Mouse (Mus musculus): ENCODE data around the gene Ibtk.

The Ibtk gene

DNA sequence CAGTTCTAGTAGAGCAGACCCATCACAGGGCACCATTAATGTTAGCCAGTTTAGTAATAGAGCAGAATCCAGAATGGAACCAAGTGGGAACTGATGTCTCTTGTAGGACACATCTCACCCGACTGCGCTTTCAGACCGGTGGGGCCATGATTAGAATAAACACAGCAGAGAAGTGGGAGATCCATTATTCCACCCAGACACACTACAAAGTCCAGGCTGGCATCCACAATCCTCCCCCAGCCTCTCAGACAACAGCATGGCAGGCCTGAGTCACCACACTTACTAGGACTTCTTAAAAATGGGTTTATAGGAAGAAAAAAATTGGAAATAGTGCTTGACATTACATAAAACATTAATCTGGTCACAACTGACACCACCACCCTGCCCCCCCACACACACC is 53.5 kb downstream of the Ibtk start:
- no peak for DNase-seq

DNA sequence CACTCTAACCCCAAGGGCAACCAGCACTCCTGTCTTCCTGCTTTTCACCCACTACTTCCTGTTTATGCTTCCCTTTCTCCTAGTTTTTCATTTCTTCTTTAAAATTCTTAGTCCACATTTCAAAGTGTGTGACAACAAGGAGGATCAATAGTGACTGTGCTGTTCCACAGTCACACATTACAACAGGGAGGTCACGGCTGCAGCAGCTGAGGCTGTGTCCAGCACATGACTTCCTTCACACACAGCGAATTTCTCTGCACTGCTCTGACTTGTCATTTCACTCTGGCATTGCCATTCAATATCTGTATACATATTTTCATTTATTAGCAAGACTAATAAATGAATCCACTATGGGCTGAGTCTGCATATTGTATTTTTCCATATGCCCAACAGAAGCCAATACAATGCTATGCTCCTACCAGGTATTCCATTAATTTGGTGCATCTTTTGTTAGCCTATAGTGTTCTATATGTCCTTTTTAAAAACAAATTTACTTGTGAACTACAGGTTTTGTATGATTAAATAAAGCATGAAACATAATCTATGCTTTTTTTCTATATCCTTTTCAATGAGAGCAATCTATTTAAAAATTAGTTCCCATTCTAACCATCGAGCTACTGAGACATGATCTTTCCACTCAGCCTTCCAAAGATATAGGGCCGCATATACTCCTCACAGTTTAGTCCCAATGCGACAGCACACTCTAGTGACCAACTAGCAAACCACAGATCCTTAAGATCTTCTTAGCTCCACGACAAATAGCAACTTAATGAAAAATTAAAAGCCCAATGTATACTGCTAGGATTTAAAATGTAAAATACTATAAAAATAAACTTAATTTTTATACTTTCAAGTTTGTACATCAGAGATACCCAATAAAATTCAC is 55.7 kb downstream of the Ibtk start:
- DNase-seq: peak; percentile 38 to 51

DNA sequence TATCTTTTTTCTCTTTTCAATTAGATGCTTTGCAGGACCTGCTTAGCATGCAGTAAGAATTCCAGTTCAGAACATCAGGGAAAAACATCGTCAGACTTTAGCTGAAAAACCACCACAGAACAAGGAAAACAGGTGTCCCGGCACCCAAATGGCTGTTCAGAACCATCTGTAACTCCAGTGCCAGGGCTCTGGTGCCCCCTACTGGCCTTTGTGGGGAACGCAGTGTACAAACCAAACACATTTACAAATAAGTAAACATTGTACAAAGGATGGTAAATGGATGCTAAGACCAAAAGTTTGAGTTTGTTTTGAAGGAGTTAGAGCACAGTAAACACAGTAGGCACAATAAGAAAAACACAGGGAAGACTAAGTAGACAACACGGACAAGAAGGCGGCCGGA is 64.1 kb downstream of the Ibtk start:
- peak in 1 of 2 experiments; percentile 23 for DNase-seq

DNA sequence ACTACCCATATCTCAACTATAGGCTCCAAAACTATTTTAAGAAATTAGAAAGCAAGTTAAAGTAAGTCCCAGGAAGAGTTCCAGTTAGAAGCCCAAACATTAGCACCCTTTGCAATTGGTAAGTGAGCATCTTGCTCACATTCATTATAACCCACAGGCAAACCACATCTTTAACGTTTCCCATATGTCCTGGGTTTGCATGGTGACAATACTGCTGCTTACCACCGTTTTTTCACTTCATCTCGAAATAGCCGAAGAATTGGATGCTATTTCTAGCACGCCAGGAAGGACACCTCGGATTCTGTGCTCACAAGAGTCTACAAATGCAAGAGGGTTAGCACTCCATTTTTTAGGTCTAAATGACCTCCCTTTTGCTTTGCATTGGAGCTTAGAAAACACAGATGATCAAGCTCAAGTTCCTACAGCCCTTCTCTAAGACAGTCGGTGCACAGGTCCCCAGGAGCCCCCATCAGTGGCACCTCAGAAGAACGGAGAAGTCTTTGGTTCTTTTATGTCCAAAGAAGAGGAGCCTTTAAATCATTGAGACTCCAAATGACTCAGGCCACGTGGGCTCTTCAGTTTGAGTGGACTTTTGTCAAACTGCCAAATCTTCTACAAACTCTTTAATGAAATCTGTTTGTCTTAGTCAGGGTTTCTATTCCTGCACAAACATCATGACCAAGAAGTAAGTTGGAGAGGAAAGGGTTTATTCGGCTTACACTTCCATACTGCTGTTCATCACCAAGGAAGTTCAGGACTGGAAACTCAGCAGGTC is 73.8 kb downstream of the Ibtk start:
- no peak for DNase-seq

DNA sequence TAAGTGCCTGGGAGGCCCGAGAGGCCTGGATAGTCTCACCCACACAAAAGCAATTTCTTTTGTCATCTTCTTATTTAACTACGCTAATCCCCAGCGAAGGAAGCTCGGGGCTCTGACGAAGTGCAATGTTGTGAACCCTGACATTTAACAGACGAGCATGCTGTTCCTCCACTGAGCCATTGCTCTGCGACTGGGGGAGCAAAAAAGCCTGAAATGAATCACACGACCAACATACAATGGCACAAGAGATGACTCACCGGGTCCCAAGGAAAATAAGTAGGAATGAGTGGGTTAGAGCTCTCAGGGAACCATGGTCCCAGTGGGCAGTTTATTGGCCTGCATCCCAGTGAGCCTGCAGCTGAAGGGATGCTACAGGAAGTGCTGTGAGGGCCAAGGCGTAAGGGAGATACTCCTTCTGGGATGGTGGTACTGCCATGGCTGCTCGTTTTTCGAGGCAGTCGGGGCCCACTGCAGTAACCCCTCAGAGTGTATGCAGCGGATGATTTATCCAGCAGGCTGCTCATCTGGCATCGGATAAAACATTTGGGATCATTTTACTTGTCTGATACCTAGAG is 75.1 kb downstream of the Ibtk start:
- peak; percentile 30 to 34 for DNase-seq

DNA sequence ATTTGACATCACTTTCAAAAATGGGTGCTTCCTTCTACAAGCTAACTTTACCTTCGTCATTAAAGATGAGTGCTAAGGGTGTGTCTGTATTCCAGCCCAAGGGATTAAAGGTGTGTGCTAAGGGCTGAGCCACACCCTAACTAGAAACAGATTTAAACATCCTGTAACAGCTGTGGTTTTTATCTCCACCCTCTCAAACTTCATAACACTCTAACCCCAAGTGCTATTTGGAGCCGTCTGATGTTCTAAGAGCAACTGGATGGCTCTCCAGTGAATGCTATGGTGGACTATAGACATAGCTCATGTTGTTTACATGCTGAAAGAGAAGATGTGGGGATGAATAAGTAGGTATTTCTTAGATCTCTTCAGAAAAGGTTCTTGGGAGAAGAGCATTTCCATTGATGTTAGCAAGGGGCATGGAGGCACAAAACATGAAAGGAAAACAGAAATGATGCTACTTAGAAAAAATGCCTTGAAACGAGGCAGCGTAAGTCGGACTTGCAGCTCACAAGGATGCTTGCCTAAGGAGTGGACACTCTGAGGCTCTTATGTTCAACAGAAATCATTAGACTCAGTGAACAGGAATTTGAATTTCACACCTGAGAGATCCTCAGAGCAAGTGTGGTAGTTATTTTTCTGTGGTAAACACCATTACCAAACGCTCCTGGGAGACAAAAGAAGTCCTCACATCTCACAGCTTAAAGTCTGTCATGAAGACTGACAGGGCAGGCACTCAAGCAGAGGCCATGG is 77.4 kb downstream of the Ibtk start:
- no peak for DNase-seq

DNA sequence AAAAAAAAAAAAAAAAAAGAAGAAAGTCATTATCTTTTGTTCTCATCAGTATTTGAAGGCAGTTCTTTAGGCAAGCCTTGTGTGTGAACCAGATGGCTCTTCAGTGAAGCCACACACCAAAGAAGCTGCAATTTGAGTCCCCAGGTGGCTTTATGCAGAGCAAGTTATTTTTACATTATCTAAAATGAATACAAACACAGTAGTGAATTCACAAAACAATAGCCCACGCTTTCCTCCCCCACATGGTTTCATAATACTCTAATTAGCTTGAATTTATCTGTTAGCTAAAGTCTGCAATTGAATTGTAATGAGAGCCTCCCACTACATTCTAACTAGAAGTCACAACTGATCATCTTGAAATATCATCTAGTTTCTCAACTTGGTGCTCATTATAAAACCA is 84.8 kb downstream of the Ibtk start:
- no peak for DNase-seq

DNA sequence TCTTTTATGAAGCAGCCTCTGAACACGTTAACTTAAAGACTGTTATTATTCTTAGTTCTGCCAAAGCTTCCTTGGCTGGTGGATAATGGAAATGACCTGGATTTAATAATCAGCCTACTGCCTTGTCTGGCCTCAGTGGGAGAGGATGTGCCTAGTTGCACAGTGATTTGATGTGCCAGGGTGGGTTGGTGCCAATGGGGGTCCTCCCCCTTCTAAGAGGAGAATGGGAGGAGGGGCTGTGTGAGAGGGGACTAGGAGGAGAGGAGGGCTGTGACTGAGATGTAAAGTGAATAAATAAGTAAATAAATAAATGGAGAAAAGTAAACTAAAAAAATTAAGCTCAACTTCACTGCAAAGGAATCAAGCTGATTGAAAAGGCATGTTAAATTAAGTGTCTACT is 85.3 kb downstream of the Ibtk start:
- DNase-seq: peak; percentile 26 to 61

DNA sequence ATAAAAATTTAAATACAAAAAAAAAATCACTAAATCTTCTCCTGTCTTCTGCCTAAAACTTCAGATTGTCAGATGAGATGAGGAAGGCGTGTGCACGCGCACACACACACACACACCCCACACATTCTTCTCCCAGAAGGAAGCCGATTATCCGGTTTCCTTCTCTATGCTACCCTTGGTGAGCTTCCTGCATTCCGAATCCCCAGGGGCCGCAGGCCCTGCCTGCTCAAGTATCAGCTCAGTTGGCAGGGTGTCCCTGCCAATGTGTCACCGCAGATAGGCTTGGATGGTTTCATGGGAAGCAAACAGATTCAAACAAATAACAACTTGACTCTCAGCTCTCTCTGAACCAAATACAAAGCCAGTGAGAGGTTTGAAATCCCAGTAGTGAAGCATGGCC is 86.0 kb downstream of the Ibtk start:
- peak; percentile 17 to 51 for DNase-seq

DNA sequence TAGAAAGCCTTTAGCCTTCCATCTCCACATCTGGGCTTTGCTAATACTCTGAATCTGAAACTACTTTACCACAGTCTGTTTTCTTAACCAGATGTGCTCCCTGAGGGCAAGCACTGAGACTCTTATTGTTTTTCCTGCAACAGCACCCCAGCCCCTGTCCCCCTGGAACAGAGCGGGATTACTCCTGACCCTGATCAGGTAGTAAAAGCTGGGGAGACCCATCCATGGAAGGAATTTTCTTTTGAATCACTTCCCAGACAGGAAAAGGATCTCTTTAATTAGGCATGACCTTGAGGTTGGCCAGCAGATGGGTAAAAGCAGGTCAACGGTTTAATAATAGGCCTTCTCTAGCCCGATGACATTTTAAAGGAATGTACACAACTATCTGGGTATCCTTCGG is 95.7 kb downstream of the Ibtk start:
- DNase-seq: no peak

DNA sequence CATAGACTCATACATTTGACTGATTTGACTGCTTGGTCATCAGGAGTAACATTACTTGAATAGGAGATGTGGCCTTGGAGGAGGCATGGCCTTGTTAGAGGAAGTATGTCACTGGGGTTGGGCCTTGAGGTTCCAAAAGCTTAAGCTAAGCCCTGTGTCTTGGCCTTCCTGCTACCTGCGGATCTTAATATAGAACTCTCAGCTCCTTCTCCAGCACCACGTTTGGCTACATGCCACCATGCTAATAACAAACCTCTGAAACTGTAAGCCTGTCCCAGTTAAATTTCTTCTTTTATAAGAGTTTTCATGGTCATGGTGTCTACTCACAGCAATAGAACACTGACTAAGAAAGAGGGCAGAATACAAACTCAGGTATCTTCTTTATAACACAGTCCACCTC is 110.9 kb downstream of the Ibtk start:
- no peak for DNase-seq
